In the genomic region with DNA sequence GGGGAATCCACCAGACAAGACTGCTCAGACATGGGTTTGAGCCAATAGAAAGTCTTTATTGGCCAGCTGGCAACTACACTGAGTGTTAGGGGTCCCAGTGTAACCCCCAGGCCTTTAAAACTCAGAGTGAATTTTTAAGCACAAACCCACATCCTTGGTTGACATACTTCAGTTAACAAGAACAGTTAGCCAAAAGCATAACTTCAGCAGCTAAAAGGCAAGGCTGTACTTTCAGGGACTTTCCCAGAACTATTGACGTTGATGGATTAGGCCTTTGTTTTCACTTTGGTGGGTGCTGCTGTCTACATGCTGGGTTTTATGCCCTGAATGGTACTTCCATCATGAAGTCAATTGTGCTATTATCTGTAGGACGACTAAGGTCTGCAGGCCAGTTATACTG, we compare ENCODE assay signal across 12 mouse cellular contexts.
"Had no signal": no experiment of that assay in that cellular context is flagged by ENCODE, and none has a peak within 500 bp of the region (broad histone marks: within the 10 kb centered on the region; RNA-seq: fewer than 3 reads in every experiment).

No protein-coding gene starts in this region.

- H3K27me3 ChIP-seq: limb, embryonic 12.5 days; midbrain, embryonic 12.5 days; neural tube, embryonic 13.5 days had no signal

- H3K4me2 ChIP-seq: limb, embryonic 12.5 days; midbrain, embryonic 12.5 days; neural tube, embryonic 13.5 days had no signal

- H3K27ac ChIP-seq: limb, embryonic 12.5 days; liver, embryonic 14.5 days; midbrain, embryonic 12.5 days; neural tube, embryonic 13.5 days had no signal

- H3K4me3 ChIP-seq: limb, embryonic 12.5 days; midbrain, embryonic 12.5 days; neural tube, embryonic 13.5 days had no signal

- DNase-seq: kidney, postnatal 10 days; layer of hippocampus, postnatal 36 days; lung, adult 18-20 months; retina, postnatal 1 day; right cerebral cortex, postnatal 4 days; spleen, adult 18-20 months; thymus, postnatal 4 days had no signal

- H3K36me3 ChIP-seq: limb, embryonic 12.5 days; midbrain, embryonic 12.5 days; neural tube, embryonic 13.5 days had no signal

- ATAC-seq: midbrain, embryonic 16.5 days had no signal

- H3K4me1 ChIP-seq: limb, embryonic 12.5 days; midbrain, embryonic 12.5 days; neural tube, embryonic 13.5 days had no signal

- H3K9ac ChIP-seq: limb, embryonic 12.5 days; liver, embryonic 14.5 days; midbrain, embryonic 12.5 days; neural tube, embryonic 13.5 days had no signal
